Mouse (Mus musculus) cerebellum, adult (tissue): ENCODE results near the gene Krtap9-3.
"Not testable (repeated sequence)": the region's sequence is repeated elsewhere in the genome, so short reads cannot be mapped to it uniquely, and the experiment has no call there.

Experiments
- ATAC-seq: cut with Nextera tagmentation; 2 replicates; pipeline ENCODE4 v1.9.2; 2017; ENCODE audit warnings: mild to moderate bottlenecking, moderate library complexity, mixed read lengths; ENCODE audit not compliant: insufficient number of reproducible peaks, low FRiP score, low TSS enrichment

Krtap9-3 gene

GRCm38 (mm10) chr11:99597742-99598141, at the start of gene Krtap9-3:
Krtap9-3 (minus strand) TSS chr11:99598105.
- ATAC-seq = not testable (repeated sequence)

GRCm38 (mm10) chr11:99646444-99646843, 48.5 kb upstream of the Krtap9-3 start:
- no peak for ATAC-seq

GRCm38 (mm10) chr11:99644351-99644750, 46.4 kb upstream of the Krtap9-3 start:
- no peak for ATAC-seq

- not testable (repeated sequence) for ATAC-seq
Observed at GRCm38 (mm10) chr11:99643635-99644139, 45.8 kb upstream of the Krtap9-3 start, which contains the start of gene Krtap4-7. Krtap4-7 (minus strand) TSS chr11:99644089.

- no peak for ATAC-seq
Observed at GRCm38 (mm10) chr11:99640926-99641325, 43.0 kb upstream of the Krtap9-3 start.

- ATAC-seq = no peak
Observed at GRCm38 (mm10) chr11:99637086-99637485, 39.2 kb upstream of the Krtap9-3 start.

GRCm38 (mm10) chr11:99634653-99635134, 36.8 kb upstream of the Krtap9-3 start, which contains the start of gene Krtap4-2:
Krtap4-2 (minus strand) TSS chr11:99635084.
- ATAC-seq = no peak

GRCm38 (mm10) chr11:99633293-99633692, 35.4 kb upstream of the Krtap9-3 start:
- ATAC-seq = no peak

- no peak for ATAC-seq
Observed at GRCm38 (mm10) chr11:99630890-99631289, 33.0 kb upstream of the Krtap9-3 start.

GRCm38 (mm10) chr11:99628138-99628537, 30.2 kb upstream of the Krtap9-3 start, which contains the start of gene Krtap4-1:
Krtap4-1 (minus strand) TSS chr11:99628238.
- no peak for ATAC-seq

- ATAC-seq = no peak
Observed at GRCm38 (mm10) chr11:99620335-99620734, 22.4 kb upstream of the Krtap9-3 start, which contains the start of gene Gm11562. Gm11562 (minus strand) TSS chr11:99620435.

GRCm38 (mm10) chr11:99614796-99615363, 17.0 kb upstream of the Krtap9-3 start, which contains the start of gene Krtap2-4:
Krtap2-4 (minus strand) TSS chr11:99614846.
- ATAC-seq = no peak

GRCm38 (mm10) chr11:99610089-99610488, 12.2 kb upstream of the Krtap9-3 start, which contains the start of gene Gm11937:
Gm11937 (minus strand) TSS chr11:99610189.
- not testable (repeated sequence) for ATAC-seq

GRCm38 (mm10) chr11:99609126-99609525, 11.2 kb upstream of the Krtap9-3 start:
- no peak for ATAC-seq

GRCm38 (mm10) chr11:99603208-99603607, 5.3 kb upstream of the Krtap9-3 start, which contains the start of gene Gm11938:
Gm11938 (minus strand) TSS chr11:99603308.
- ATAC-seq = not testable (repeated sequence)

GRCm38 (mm10) chr11:99590981-99591380, 6.9 kb downstream of the Krtap9-3 start, which contains the start of gene Krtap1-3:
Krtap1-3 (minus strand) TSS chr11:99591339.
- ATAC-seq = no peak

GRCm38 (mm10) chr11:99585096-99585495, 12.8 kb downstream of the Krtap9-3 start:
- ATAC-seq = no peak

GRCm38 (mm10) chr11:99583245-99583704, 14.6 kb downstream of the Krtap9-3 start, which contains the start of gene Krtap1-4:
Krtap1-4 (minus strand) TSS chr11:99583654.
- ATAC-seq = no peak

GRCm38 (mm10) chr11:99581564-99581963, 16.3 kb downstream of the Krtap9-3 start:
- ATAC-seq = no peak

GRCm38 (mm10) chr11:99581051-99581450, 16.9 kb downstream of the Krtap9-3 start:
- no peak for ATAC-seq

- no peak for ATAC-seq
Observed at GRCm38 (mm10) chr11:99580636-99581035, 17.3 kb downstream of the Krtap9-3 start, which contains the start of gene Krtap1-5. Krtap1-5 (minus strand) TSS chr11:99581016.
